Mouse (Mus musculus) heart, postnatal 10 days (tissue): ENCODE measurements at regions not wholly inside any gene's neighbourhood (a gene's known extent, or its start where the extent isn't known, plus 50 kb on each side); places are given as distances from the start of the nearest gene placed in this dataset.

ENCODE experiments used
- DNase-seq, 2 experiments: peaks; one replicate each; pipeline ENCODE4 v3.0.0; 2021
- intact Hi-C: fragments of 180-260 bp; cut with DNase I; formaldehyde crosslinking; loops from one replicate; pipeline ENCODE4 v1.15.1; 2025

DNA sequence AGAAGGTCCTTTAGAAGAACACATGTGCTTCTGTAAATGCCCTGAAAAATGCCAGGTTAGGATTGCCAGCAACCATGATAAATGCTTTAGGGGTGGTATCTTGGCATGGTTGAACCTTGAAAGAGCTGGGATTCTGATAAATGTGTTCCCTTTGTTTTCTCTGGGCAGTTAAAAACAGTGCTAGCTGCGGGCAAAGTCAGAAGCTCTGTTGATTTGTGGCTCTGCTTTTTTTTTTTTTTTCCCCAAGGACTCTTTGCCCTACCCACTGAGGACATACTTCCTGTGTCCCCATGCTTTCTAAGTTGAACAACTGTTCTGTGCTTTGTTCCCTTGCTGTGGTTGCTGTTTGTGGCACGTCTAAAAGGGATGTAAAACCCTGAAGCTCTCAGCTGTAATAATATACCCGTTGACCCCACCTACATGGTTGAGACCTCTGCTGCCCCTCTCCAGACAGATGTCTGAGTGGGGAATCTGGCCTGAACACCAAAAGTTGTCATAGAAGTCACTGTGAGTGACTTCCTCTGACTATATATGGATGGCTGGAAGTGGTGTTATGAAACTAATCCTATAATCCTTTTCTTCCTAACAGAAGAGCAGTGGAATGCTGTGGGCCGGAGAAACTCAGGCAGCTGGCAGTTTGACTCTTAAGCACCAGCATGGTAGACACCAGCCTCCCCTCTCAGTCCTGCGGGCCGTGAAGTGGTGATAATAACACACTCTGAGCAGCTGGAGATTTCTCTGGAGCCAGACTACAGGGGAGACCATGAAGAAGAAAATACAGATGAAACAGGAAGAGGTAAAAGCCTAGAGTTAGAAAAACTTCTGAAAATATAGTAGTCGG, 218.7 kb downstream of the Phlda1 start:
- DNase-seq: no peak
- intact Hi-C loops: loop anchor here (5.0 kb wide), 1 partner anchor 217 kb away; the partner anchor contains the start of gene Phlda1

DNA sequence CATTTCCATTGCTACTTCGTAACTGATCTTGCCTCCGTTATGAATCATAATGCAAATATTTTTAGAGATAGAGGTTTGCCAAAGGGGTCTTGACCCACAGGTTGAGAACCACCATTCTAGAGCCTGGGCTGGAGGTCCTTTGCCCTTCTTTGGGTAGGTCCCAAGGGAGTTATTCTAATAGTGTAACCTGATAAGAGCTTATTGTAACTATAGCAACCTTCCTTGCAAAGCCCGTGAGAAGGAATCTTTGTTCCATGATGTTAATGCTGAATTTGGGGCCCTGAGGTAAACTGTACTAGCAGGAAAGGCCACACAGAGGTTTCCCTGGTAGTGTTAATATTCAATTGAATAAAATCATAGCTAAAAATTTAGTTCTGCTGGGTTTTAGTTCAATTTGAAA, 229.9 kb downstream of the Phlda1 start:
- intact Hi-C loops: no loop called here

GRCm38 (mm10) chr10:111739471-111740138, 232.9 kb upstream of the Krr1 start:
- DNase-seq: no peak
- intact Hi-C loops: no loop called here

More for the DNA sequence above, 229.9 kb downstream of the Phlda1 start:
- DNase-seq: no peak

DNA sequence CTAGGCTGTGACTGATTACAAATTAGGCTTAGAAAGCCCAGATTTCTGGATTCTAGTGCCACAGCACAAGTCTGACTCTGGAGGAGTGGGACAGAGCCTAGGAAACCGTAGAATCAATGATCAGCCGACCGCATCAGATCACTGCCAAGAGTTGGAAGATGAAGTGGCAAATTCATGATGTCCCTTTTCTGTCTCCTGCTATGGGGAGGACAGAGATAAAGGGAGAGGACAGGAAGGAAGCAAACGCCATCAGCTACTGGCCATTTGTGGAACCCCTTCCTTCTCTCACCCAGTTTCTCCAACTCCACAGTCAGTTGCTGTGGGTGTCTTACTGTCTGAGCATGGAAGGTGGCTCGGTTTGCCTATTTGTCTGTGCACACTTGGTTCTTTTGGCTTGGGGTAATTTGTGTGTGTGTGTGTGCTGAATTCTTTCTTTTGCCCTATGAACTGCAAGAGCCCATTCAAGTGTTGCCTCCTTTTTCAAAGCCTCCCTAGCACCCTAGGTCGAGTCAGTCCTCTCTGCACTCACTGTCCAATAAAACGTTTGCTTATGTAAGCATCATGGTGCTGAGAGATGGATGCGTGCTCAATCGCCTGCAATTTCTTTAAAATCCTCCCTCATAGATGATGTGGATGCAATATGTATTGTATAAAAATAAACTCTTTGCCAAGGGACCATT, 231.7 kb upstream of the Krr1 start:
- DNase-seq: no peak
- intact Hi-C loops: no loop called here

- DNase-seq: peak; percentile 15 to 24
- intact Hi-C loops: no loop called here
Measured at GRCm38 (mm10) chr10:111741301-111741945, 231.0 kb upstream of the Krr1 start.

DNA sequence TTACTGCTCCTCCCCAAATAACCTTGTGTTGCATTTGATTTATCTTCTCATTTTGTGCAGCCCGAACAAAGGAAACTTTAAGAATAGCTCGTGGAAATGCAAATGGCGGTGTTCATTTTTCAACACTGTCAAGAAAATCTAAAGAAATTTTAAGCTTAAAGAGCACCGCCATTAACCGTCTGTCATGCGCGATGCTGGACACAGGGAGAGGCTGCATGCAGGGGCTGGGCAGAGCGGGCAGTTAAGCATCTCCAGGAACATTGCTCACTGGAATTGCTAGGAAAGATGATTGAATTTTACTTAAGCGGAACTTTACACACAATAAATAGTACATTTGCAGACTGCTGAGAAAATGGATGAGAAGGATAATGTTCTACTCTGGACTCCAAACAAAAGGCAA, 229.2 kb upstream of the Krr1 start:
- intact Hi-C loops: no loop called here
- DNase-seq: no peak

GRCm38 (mm10) chr10:111745116-111745515, 227.3 kb upstream of the Krr1 start:
- intact Hi-C loops: no loop called here
- no peak for DNase-seq

- DNase-seq: no peak
- intact Hi-C loops: no loop called here
Measured at GRCm38 (mm10) chr10:111746067-111746878, 226.2 kb upstream of the Krr1 start.

- intact Hi-C loops: no loop called here
- DNase-seq: no peak
Measured at GRCm38 (mm10) chr10:111746879-111747477, 225.5 kb upstream of the Krr1 start.

DNA sequence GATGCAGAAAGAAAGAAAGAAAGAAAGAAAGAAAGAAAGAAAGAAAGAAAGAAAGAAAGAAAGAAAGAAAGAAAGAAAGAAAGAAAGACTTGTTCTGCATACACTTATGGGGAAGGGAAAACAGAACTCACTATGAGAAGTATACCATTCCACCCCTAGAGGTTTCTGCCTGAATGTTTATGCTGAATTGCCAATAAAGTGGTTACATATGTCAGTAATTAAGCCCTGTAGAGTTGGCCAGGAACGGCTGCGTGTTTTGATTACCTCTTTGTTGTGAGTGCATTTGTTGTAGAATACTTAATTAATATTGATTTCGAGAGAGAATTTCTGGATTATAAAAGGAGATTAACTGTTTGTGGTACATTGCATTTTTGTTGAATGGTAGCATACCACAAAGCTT, 224.0 kb upstream of the Krr1 start:
- intact Hi-C loops: no loop called here
- DNase-seq: no peak

GRCm38 (mm10) chr10:111753646-111754045, 218.8 kb upstream of the Krr1 start:
- no peak for DNase-seq
- intact Hi-C loops: no loop called here

GRCm38 (mm10) chr10:111755964-111756363, 216.5 kb upstream of the Krr1 start:
- no peak for DNase-seq
- intact Hi-C loops: no loop called here

DNA sequence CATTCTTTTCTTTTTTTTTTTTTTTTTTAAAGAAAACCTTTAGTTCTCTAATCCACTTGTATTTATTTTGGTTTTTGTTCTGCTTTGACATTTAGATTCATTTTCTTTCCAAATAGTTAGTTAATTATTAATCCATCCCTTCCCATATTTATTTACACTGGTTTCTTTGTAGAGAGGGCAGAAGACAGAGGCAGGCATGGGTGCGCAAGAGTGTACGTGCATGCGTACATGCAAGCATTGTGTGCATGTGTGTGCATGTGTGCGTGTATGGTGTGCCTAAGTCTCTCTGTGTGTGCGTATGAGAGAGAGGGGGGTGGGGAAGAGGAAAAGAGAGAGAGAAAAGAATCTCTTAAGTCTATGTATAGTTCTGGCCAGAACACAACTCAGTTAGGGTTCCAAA, 215.9 kb upstream of the Krr1 start:
- no peak for DNase-seq
- intact Hi-C loops: no loop called here

DNA sequence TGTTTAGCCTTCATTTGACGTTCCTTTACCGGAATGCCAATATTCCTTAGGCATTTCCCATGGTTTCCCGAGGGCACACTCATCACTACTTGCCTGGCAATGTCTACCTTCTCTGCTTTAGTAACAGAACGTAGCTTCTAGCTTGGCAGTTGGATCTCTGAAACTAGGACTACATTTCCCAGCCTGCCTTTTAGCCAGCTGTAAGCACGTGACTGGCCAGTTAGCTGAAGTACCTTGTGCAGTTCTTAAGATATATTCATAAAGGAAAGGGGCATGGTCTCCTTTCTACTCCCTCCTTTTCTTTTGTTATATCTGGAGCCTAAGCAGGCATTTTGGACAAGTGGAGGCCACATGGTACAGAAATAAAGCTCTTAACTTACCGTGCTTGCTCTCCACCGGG, 214.8 kb upstream of the Krr1 start:
- no peak for DNase-seq
- intact Hi-C loops: no loop called here

GRCm38 (mm10) chr10:111759505-111759904, 213.0 kb upstream of the Krr1 start:
- no peak for DNase-seq
- intact Hi-C loops: no loop called here

DNA sequence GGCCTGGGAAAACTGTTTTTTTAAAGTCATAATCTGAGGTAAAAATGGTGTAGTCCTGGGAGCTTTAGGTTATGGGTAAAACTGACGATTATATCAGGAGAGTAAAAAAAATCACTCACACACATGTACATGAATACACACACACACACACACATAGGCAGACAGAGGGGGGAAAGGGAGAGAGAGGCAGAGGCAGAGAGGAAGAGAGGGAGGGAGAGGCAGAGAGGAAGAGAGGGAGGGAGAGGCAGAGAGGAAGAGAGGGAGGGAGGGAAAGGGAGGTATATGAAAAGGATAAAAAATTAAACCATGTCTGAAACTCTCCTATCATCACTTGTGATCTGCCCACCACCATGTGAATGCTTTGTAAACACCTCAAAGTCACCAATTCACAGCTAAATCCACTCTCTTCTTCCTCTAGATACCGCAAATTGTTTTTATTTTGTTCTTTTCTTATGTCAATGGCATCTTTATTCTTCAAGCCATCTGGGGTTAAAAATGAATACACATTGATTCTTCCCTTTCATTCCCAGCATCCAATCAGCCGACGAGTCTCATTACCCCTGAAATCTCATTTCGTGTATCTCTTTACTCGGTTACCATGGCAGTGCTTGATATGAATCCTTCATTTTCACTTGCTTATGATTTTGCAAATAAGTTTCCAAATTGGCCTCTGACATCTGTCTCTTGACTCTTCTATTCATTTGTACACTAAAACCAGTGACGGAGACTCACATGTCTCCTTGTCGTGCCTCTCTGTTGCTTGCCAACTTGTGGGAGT, 209.5 kb upstream of the Krr1 start:
- intact Hi-C loops: no loop called here
- DNase-seq: no peak

GRCm38 (mm10) chr10:111767011-111767720, 205.3 kb upstream of the Krr1 start:
- peak in 1 of 2 experiments; percentile 8 for DNase-seq
- intact Hi-C loops: no loop called here

DNA sequence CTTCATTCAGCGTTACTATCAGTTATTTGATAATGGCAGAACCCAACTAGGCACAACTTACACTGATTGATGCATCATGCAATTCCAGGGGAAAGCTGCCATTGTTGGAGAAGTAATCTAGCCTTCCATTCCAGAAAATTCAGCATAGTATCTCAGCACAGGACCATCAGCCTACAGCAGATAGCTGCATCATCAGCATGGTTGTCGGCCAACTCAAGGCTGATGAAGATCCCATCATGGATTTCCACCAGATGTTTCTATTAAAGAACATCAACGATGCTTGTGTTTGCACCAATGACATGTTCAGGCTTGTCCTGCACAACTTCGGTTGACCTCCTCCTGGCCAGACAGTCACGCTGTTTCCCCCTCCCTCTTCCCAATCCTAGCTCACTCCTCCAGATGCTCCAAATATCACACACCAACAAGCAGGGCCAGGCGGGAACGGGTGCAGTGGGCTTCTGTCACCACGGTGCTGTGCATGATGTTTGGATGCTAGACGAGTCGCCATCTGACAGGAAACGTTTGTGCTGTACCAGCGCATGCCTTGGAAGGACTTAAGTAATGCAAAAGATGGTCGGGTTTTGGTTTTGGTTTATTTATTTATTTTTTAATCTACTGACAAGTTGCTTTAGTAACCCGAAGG, 204.5 kb upstream of the Krr1 start:
- intact Hi-C loops: no loop called here
- DNase-seq: peak in 1 of 2 experiments; percentile 23
